Mouse (Mus musculus): ENCODE data around the gene Cog3. TPM values are rescaled to one million over a fixed set of nuclear protein-coding genes. Genes with fewer than 3 reads are reported as not detected.
"Not testable (repeated sequence)": the region's sequence is repeated elsewhere in the genome, so short reads cannot be mapped to it uniquely, and the experiment has no call there.

The Cog3 gene
- total RNA-seq (2021), result 10 to 100 TPM; 13.4 to 14.9 TPM
- long read RNA-seq, experiment 1, full-length matches to known transcripts, result 14 of 21 reads
- long read RNA-seq, experiment 1, partial matches to known transcripts, result 1 of 21 reads
- long read RNA-seq, experiment 1, other reads (novel, unspliced or antisense), result 6 of 21 reads
- long read RNA-seq, experiment 2, full-length matches to known transcripts, result 2 of 4 reads
- long read RNA-seq, experiment 2, partial matches to known transcripts, result 1 of 4 reads
- long read RNA-seq, experiment 2, other reads (novel, unspliced or antisense), result 1 of 4 reads

DNA sequence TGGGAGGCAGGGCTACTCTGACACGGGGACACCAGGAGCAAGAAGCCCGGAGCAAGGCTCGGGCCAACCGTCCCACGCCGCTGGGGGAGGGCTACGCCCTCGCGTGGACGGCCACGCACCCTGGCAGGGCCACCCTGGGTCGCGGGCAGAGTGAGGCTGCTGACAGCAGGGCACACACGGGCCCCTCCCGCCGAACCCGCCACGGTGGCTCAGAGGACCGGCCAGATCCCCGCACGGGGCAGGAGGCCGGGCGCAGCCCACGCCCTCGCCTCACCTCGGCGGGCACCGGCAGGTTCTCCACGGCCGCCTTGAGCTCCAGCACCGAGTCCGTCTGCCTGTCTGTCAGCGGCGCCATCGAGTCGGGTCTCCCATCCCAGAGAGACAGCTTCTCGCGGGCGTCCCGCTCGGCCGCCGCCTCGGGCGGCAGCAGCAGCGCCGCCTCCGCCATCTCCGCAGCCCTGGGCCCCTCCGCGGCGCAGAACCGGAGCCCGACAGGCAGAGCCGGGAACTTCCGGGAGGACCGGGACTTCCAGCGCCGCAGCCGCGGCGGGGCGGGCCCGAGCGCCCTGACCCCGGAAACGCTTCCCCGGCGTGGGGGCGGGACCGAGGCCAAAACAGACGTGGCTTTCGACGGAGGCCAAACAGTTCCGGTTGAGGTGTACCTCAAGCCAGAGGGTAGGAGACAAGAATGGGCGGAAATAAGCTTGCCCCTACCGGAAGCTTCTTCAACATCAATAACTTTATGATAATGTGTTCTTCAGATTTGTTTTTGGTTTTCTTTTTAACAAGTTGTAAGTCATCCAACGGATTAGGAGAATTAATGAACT is at the start of gene Cog3:
Gene Cog3, minus strand, starts transcription at position 527 of the 827 bp plus-strand sequence.
- DNase-seq, result peak; percentile 98

DNA sequence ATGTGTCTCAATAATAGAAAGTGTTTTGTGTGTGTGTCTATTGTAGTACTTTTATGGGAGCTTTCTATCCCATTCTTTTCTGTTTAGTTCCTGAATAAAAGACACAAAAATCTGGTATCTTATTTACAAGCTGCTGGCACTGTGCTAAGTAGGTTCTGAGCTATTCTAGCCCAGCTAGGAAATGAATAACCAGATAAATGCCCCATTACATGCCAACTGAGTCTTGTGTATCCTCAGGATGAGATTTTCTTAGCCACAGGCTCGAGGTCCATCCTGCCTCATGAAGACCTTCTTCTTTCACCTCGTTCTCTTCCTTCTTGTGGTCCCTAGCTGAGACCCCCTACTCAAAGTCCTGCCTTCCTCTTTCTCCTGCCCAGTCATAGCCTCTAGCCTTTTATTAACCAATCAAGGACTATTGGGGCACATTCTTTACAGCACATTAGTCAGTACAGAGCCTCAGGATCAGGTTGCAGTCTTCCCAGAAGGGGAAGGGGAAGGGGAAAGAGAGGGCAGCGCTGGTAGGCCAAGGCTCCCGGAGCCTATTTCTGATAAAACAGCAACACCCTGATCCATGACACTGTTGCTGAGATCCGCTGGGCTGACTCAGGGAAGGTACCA is 43.6 kb upstream of the Cog3 start:
- no peak for DNase-seq

DNA sequence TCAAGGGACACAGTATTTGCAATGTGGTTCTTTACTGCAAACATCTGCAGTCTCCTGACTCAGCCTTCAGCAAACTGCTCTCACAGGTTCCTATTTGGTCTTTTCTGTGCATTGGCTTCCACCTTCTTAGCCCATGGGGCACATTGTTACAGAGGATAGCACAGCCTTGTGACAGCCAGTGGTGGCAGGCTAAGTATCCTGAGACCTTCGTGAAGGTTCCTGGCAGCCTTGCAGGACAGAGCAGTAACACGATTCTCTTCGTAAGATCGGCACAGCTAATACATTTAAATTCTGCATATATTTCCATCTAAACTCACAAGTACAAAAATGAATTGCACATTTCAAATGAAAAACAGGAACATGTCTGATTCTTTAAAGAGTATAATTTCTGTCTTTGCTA is 41.6 kb upstream of the Cog3 start:
- DNase-seq, result no peak

DNA sequence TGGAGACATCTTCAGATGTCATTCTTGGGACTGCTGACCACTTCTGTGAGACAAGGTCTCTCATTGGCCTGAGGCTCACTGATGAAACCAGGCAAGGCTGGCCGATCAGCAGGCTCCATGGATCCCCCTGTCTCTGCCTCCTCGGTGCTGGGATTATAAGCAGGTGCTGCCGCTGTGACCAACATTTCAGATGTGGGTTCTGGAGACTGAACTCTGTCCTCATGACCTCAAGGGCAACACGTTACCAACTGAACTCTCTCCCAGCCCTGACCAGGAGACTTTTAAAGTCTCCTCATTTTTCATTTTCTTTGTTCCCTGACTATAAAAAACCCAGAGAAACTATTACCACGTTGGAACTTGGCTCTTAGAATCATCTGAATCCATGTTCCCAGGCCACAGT is 40.4 kb upstream of the Cog3 start:
- DNase-seq, result no peak

DNA sequence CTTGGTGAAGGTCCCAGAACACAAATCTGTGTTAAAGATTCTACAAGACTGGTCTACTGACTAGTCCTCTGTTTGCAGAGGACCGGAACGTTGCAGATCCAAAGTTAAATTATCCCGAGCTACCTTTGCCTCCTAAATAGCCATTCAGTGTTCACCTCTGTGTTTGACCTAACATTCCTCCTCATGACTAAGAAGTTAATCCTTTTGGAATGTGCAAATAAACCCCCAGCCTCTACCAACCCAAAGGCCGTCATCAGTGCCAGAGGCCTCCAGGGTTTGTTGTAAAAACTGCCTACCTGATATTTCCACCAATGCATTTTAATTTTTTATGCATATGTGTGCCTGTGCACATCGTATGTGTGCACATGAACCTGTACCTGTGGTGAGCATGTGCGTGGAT is 40.0 kb upstream of the Cog3 start:
- DNase-seq, result no peak

DNA sequence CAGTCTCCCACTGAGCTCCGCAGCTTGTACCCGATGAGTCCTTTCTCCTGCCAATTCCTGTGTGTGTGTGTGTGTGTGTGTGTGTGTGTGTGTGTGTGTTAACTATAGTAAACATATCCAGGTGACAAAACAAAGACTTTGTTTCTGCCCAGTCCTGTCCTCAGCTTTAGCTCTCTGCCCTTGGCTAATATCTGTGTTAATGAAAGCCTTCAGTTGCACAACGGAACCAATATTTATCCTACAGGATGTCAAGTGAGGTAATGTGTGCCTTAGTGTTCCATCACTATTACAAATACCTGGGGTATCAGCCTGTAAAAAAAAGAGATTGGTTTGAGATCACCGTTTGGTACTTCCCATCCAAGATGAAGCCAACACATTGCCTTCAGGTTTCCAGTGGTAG is 38.8 kb upstream of the Cog3 start:
- no peak for DNase-seq

DNA sequence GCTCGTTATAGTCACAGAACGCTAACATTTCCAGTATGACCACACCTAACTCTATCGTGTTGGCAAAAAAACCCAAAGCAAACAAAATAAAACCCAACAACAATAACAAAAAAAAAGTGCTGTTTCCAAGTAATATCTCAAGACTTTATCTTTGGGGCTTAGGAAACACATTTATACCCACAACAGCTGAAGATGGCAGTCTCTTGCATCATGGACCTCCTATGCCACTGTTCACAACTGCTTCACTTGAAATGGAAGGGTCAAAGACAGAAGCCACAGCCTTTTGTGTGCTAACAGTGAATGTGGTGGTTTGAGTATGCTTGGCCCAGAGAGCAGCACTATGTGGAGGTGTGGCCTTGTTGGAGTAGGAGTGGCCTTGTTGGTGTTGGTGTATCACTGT is 37.1 kb upstream of the Cog3 start:
- no peak for DNase-seq

DNA sequence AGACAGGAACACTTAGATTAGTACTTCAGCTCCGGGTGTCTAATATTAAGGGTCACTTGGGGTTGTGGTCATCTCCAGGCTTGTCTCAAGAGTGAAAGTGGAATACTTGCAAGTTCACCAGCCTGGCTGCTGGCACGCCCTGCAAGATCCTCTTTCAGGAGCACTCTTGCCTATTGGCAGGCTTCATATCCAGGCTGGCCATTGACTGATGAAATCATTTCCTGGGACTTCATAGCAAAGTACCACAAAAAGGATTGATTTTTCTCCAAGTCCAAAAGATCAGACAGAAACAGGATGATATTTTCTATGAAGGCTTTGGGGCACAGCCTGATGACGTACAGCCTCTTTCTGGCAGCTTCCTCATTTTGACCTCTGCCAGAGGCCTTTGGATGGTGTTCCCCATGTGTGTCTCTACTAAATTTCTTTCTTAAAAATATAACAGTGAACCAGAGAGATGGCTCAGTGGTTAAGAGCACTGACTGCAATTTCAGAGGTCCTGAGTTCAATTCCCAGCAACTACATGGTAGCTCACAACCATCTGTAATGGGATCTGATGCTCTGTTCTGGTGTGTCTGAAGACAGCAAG is 36.2 kb upstream of the Cog3 start:
- DNase-seq, result peak in 1 of 2 experiments; percentile 54

DNA sequence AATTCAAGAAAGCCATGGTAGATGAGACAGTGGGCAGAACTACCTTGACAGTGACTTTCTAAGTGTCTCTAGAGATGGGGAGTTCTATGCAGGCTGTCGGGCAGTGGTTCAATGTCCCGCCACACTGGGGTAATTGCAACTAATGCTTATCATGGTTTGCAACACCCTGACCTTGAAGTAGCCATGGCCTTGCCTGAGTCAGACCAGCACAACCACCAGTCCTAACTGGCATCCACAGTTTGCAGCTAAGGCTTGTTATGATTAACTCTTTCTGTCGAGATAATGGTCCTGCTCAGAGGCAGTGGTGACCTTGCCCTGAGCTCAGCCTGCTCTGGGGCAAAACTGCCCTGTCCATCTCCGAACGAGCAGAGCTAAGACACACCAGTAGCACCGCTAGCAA is 35.0 kb upstream of the Cog3 start:
- DNase-seq, result no peak

DNA sequence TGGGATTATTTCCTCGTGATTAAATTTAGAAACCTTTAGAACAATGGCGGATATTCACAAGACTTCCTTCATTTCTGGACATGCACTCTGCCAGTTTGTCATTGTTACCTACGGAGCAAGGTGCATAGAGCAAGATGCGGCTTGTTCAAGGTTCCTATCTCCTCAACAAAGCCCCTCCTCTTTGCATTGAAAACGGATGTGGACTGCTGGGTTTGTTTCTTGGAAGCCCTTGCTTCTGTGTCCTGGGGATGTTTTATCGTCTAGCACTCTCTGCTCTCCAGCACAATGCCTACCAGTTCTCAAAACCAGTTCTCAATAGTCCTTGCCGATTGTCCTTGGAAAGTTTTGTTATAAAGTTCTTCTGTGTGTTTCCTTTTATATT is 33.5 kb upstream of the Cog3 start:
- DNase-seq, result peak; percentile 10 to 14

DNA sequence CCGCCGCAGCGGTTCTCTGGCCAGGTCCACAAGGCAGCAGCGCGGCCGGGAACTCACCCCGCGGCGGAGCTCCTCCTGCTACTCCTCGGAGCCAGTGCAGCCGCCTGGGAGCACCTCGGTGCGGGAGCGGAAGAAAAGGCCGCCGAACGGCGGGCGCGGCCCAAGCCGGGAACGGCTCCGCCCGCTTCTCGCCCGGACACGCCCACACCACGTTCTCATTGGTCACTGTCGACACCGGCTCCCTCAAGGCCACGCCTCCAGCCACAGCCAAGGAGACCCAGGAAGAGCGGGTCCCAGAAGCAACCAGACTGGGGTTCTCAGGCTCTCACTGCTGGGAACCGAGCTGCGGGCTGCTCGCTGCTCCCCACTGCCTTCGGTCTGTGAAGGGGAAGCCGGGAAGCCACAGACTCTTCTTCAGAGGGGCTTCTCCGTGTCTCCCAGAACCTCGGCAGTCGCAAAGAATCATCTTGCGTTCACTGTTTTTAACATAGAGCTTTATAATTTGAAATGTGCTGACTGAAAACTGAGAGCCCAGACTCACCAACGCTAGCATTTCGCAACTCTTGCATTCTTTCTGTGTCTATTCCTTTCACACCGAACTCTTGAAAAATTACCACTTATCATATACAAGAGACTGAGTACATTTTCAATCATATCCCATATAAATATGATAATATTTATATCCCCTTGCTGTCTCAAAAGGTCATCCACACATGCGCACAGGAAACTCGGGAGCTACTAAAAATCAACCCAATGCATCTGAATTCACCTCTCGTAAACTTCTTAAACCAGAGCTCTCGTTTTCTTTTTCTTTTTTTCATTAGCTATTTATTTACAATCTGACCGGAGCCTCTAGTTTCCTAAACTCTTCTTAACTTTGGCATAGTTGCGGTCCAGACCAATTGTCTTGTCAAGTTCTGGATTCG is 32.8 kb upstream of the Cog3 start, which contains the start of gene Slc25a30:
Gene Slc25a30, minus strand, starts transcription at position 170 of the 926 bp plus-strand sequence.
- DNase-seq, result peak; percentile 98 to 99

DNA sequence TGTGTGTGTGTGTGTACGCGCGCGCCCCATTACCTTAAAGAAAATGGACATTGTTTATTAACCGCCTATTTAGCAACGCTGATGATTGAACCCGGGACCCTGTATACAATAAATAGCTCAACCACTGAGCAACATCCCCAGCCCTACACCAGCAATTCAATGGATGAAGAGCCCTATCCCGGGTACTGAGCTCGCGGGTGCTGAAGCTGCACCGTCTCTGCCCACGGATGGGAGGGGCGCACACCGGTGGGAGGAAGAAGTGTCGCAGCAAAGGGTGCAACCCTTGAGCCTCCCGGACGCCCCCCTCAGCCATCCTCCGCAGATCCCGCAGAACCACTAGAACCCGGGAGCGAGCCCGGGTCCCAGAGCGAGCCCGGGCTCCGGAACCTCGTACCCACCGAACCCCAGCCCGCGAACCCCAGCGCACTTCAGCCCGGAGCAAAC is 32.1 kb upstream of the Cog3 start:
- no peak for DNase-seq

DNA sequence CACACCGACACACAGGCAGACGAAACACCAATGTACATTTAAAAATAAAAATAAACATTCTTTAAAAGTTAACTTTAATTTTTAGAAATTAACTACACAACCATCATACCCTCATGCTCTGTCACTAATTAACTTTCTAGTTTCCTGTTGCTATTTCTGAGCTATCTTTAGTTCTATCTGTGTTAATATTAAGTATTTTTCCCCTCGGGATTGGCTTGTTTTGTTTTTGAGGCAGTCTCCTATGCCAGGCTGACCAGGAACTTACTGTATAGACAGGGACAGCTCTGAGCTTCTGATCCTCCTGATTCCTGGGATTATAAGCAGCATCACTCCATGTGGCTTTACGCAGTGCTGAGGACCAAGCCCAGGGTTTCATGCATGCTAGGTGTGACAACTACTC is 25.6 kb upstream of the Cog3 start:
- DNase-seq, result no peak

DNA sequence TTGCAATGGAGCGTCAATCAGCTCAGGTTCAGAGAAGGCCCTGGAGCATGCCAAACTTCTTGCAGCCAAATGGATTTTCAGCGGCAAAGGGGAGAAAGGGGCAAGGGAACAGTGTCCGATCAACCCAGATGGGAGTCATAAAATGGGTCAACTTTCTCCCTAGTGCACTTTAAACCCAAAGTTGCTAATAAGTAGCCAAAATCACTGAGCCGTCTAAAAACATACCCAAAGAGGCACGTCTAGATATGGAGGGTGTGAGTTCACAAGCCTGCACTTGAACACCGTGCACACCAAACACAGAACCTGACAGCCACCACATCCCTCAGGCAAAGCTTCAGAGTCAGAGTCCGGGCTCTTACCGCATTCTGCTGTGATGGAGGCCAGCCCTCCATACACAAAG is 22.3 kb upstream of the Cog3 start:
- no peak for DNase-seq

DNA sequence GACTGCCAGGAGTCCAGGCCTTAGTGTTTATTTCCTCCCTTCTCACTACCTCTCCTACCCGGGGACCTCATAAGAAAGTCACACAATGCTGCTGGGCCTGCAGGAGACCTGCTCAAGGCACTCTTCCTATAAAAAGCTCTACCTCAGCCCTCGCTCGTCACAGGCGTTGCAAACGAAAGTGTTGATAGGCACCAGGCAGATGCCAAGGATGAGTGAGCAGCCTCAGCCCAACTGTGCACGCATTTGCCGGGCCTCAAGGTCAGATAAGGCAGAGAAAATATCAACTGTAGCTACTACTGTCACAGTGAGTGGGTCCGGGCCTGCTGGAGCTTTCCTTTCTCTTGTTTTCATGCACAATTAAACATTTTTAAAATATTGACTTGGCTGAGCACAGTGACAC is 19.1 kb upstream of the Cog3 start:
- peak; percentile 43 to 65 for DNase-seq

DNA sequence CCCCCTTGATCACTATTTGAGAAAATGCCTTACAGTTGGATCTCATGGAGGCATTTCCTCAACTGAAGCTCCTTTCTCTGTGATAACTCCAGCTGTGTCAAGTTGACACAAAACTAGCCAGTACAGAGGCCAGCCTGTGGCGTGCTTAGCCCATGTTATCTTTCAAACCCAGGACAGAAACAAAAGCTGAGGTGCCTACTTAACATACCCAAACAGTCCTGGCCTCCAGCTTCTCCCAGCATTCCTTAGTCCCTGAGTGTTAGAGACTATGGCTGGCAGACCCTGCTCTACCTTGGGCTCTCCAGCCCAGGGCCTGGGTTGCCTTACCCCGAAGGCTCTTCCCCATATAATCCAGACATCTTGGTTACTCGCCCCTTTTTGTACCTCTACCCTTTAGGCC is 18.1 kb upstream of the Cog3 start:
- DNase-seq, result not testable (repeated sequence)

DNA sequence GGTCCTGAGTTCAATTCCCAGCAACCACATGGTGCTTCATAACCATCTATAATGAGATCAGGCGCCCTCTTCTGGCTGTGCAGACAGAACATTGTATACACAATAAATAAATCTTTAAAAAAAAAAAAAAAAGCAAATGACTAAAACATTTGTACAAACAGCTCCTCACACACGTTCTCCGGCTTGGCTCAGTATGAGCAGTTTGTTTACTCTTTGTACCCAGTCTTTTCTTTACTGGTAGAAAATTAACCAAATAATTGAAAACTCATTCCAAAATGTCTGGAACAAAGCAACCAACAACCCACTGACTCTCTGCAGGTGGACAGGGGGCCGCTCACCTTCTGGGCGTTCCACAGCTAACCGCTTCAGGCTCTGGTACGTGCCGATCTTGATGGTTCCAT is 16.8 kb upstream of the Cog3 start:
- DNase-seq, result no peak

DNA sequence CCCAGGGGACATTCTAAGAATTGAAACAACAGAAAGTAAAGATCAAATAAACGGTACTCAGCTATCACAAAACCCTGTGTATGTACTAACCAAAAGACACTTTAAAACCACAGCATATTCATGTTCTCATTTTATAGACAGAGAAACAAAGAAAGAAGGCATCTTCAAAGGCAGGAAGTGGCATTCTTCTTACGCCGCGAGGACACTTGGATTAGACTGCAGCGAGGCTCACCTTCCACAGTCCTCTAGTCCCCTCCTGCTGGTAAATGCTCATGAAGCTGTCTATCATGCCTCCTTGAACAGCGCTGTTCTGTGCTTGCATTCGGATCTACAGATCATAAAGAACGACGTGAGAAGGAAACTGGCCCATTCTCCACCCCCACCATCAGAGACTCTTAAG is 15.0 kb upstream of the Cog3 start:
- no peak for DNase-seq

DNA sequence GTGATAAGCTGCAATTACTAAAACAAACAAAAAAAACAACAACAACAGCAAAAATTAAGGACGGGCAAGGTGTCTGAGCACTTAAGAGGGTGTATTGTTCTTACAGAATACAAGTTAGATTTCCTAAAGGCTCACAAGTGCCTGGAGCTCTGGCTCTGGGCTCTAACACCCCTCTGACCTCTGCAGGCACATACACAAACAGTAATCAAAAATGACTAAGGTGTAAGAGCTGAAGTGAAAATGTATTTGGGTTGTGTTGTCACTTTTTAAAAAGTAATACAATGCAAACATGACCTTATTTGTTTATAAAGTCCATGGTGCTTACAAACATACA is 13.9 kb upstream of the Cog3 start:
- no peak for DNase-seq

DNA sequence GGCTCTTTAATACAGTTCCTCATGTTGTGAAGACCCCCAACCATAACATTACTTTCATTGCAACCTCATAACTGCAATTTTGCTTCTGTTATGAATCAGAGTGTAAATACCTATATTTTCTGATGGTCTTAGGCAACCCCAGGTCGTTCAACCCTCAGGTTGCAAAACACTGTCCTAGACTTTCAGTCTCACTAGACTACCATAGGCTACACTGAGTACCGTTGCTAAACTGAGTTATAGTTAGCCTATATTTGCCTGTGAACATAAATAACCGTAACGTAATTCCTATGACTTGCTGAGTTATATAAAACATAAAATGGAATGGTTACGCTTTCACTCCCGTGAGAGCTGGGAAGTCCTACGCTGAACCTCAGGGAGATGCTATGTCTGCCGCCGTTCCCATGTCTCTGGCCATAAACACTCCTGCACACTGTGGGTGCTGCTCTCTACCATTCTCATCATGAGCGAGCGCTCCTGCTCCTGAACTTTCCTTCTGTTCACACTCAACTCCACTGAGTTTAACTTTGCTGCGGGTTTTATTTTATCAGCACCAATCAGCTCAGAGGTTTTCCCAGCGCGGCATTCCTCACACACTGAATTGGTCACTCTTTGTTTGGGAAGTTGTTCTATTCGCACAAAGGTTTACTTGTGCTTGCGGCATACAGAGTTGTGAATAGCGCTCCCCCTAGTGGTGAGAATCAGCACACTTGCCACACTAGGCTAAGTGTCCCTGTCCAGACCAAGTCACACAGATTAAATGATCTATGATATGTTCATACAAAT is 13.4 kb upstream of the Cog3 start:
- DNase-seq, result peak; percentile 52 to 82

Measured in heart, adult 18-20 months (tissue).